Mouse (Mus musculus) bone marrow macrophage, adult 2 months (primary cell): ENCODE measurements around the gene Hist1h4k.

Experiments used
- CTCF ChIP-seq: IDR thresholded peaks from 2 replicates; pipeline ENCODE4 v1.5.1; 2012; ENCODE audit warnings: low read depth, mild to moderate bottlenecking, low read length, moderate library complexity
- POLR2A ChIP-seq: IDR thresholded peaks from 2 replicates; pipeline ENCODE4 v1.6.1; 2012; ENCODE audit warnings: mild to moderate bottlenecking, low read depth, low read length, borderline replicate concordance

DNA sequence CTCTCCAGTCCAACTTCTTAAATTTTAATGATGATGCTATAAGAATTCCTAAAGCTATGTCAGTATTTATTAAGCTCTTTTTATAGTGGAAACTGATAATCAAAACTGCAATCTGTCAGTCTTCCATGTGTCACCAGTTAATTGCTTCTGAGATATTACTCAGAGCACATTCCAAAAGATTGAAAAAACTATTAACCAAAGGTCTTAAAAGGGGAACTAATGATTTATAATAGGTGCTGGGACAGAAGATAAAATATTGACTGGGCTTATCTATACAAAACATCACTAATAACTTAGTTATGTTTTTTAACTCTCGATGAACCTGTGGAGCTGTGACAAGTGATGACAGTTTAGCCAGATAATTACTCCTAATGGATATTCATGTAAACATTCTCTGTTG, 5.3 kb downstream of the Hist1h4k start:
- TF ChIP-seq CTCF (no peak), POLR2A (no peak)
